Mouse (Mus musculus) embryonic facial prominence, embryonic 11.5 days (tissue): ENCODE results near the gene Olfr1416. TPM values are rescaled to one million over a fixed set of nuclear protein-coding genes. Genes with fewer than 3 reads are reported as not detected.
"Not testable (repeated sequence)": the region's sequence is repeated elsewhere in the genome, so short reads cannot be mapped to it uniquely, and the experiment has no call there.

Experiments
- ATAC-seq: fragments of 200-750 bp; cut with Nextera tagmentation; replicated peaks from 2 replicates; pipeline ENCODE4 v1.8.0; 2017; ENCODE audit warnings: low read depth; ENCODE audit not compliant: insufficient number of reproducible peaks, low FRiP score, low TSS enrichment
- DNase-seq: peaks from one replicate; pipeline ENCODE4 v3.0.0-alpha.2; 2015; ENCODE audit warnings: low spot score
- H3K27ac ChIP-seq: fragments of 300-500 bp; sonication (generic); replicated peaks from 2 replicates; pipeline ENCODE4 v1.5.1; 2014; ENCODE audit warnings: mild to moderate bottlenecking, low read depth, low read length, control low read depth
- H3K27me3 ChIP-seq: fragments of 300-500 bp; sonication (generic); 2 replicates; pipeline ENCODE4 v1.6.1; 2014; ENCODE audit warnings: mild to moderate bottlenecking, low read length, moderate library complexity, mixed read lengths; ENCODE audit not compliant: control insufficient read depth, insufficient read depth
- H3K36me3 ChIP-seq: fragments of 300-500 bp; sonication (generic); replicated peaks from 2 replicates; pipeline ENCODE4 v1.6.1; 2014; ENCODE audit warnings: low read depth, mild to moderate bottlenecking, low read length, moderate library complexity, mixed read lengths; ENCODE audit not compliant: control insufficient read depth, insufficient read depth
- H3K4me1 ChIP-seq: fragments of 300-500 bp; sonication (generic); 2 replicates; pipeline ENCODE4 v1.6.1; 2014; ENCODE audit warnings: low read length, mixed read lengths; ENCODE audit not compliant: control insufficient read depth, insufficient read depth
- H3K4me2 ChIP-seq: fragments of 300-500 bp; sonication (generic); 2 replicates; pipeline ENCODE4 v1.6.1; 2014; ENCODE audit warnings: low read depth, mild to moderate bottlenecking, control low read depth, low read length, moderate library complexity
- H3K4me3 ChIP-seq: fragments of 300-500 bp; sonication (generic); 2 replicates; pipeline ENCODE4 v1.5.1; 2014; ENCODE audit warnings: low read depth, low read length, control low read depth
- H3K9ac ChIP-seq: fragments of 300-500 bp; sonication (generic); replicated peaks from 2 replicates; pipeline ENCODE4 v1.6.1; 2014; ENCODE audit warnings: mild to moderate bottlenecking, control low read depth, low read length
- H3K9me3 ChIP-seq: fragments of 300-500 bp; sonication (generic); replicated peaks from 2 replicates; pipeline ENCODE4 v1.6.1; 2016; ENCODE audit warnings: mild to moderate bottlenecking, low read length, inconsistent platforms, mixed read lengths; ENCODE audit not compliant: control insufficient read depth
- WGBS: fragments of 180-500 bp; shearing (Covaris S2); extraction: QIAGEN DNeasy Blood & Tissue Kit; methylation state at CpG from one replicate; pipeline ENCODE4 v1.1.7; 2014; 5-methylcytosine and 5-hydroxymethylcytosine counted together
- polyA plus RNA-seq: library from polyadenylated mRNA; unstranded; fragments of >200 nt; fragmentation: Nextera tagmentation; extraction: Ambion mirVana; gene quantifications from 2 replicates; pipeline ENCODE4 v1.2.1, GENCODE M21; 2014

Olfr1416 gene
- polyA plus RNA-seq = not detected in 2 replicates

DNA sequence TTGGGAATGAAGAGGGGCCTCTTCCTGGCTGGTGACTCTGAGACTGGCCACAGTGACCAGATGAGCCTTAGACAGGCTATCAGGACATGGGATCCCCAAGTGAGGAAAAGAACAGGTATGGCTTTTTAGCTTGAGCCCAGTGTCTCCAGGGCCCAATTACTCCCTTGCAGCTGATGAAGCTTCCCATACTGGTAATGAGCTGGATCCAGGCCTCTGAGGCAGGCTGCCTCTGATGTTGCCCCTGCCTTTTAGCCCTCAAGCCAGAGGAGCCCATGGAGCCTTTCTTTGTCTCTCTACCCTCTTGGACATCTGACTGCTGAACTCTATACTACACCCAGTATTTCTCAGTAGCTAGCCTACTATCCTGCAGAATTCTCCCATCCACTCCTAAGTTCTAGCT lies at the start of gene Olfr1416:
Gene Olfr1416 (minus strand): TSS at position 101 of the 400 bp plus-strand sequence.
- H3K4me2 ChIP-seq = no peak within 1 kb of the TSS
- no peak within 1 kb of the TSS for H3K9ac ChIP-seq
- H3K27ac ChIP-seq = no peak within 1 kb of the TSS
- no peaks in the 10 kb centered on the region for H3K27me3 ChIP-seq
- no peaks in the 10 kb centered on the region for H3K4me1 ChIP-seq
- no peak for ATAC-seq
- DNase-seq = no peak
- H3K9me3 ChIP-seq = no peaks in the 10 kb centered on the region
- H3K4me3 ChIP-seq = no peak within 1 kb of the TSS
- H3K36me3 ChIP-seq = no peaks in the 10 kb centered on the region

DNA sequence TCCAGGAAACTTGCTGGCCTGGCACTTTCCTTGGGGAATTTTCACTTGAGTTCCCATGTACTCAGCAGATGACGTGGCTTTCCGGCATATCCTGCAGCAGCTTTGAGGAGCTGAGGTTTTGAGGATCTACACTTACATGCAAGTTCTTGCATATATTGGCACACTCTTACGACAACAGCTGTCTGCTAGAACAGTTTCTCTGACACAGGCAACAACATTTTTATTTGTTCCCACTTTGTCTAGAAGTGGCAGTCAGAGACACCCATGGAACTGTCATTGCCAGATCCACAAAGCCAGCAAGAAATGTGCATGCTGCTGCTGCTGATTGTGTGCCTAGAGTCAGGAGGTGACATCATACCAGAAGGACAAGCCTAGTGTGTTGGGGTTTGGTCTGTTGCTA lies 38.9 kb upstream of the Olfr1416 start:
- no peak overlapping the region for H3K4me2 ChIP-seq
- no peak for DNase-seq
- no peaks in the 10 kb centered on the region for H3K9me3 ChIP-seq
- no peaks in the 10 kb centered on the region for H3K27me3 ChIP-seq
- no peak overlapping the region for H3K9ac ChIP-seq
- WGBS = 92% methylated on average over 3 of the region's 3 CpGs
- no peaks in the 10 kb centered on the region for H3K36me3 ChIP-seq
- H3K4me3 ChIP-seq = no peak overlapping the region
- no peaks in the 10 kb centered on the region for H3K4me1 ChIP-seq
- ATAC-seq = no peak
- H3K27ac ChIP-seq = no peak overlapping the region

DNA sequence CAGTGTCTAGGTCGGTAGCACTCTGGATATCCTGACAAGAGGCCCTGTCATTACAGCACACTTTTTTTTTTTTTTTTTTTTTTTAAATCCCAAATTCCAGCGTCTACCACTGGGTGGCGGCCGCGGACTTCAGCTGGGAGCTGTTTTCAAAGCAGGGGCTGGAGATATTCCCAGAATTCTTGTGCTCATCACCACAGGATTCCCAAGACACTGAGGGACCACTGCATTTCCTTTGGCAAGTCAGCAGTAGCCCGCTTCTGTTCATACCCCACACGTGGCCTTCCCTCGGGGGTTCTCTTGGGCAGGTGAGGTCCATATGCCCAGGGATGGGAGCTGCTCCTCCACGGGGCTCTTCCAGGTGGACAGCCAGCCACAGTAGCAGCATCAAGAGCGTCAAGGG lies 36.5 kb upstream of the Olfr1416 start:
- Histone ChIP-seq H3K4me3 (no peak overlapping the region), H3K4me2 (no peak overlapping the region), H3K27ac (no peak overlapping the region), H3K9ac (no peak overlapping the region), H3K27me3 (no peaks in the 10 kb centered on the region), H3K9me3 (no peaks in the 10 kb centered on the region), H3K4me1 (no peaks in the 10 kb centered on the region), H3K36me3 (no peaks in the 10 kb centered on the region)
- WGBS = 21% methylated on average over 10 of the region's 10 CpGs
- ATAC-seq (no peak), DNase-seq (peak; percentile 67)

DNA sequence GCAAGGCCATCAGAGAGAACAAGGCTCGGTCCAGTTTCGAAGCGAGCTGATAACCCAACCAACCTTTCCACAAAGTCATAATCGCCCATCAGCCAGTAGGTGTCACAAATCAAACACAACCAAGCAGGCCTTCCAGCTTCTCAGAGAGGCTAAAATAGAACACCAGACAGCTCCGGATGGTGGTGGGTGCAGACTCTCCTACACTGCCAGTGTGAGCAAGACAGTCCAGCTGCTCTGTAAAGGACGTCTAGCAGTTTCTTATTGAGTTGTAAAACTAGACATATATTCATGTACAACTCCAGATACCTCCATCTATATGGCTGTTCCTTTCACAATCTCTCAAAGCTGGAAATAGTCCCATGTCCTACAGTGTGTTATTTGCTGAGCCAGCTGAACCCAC lies 34.1 kb upstream of the Olfr1416 start:
- Histone ChIP-seq H3K27ac (no peak overlapping the region), H3K9ac (no peak overlapping the region), H3K36me3 (no peaks in the 10 kb centered on the region), H3K4me3 (no peak overlapping the region), H3K27me3 (no peaks in the 10 kb centered on the region), H3K4me1 (no peaks in the 10 kb centered on the region), H3K9me3 (no peaks in the 10 kb centered on the region), H3K4me2 (no peak overlapping the region)
- no peak for ATAC-seq
- 82% methylated on average over 6 of the region's 6 CpGs for WGBS
- DNase-seq = no peak

DNA sequence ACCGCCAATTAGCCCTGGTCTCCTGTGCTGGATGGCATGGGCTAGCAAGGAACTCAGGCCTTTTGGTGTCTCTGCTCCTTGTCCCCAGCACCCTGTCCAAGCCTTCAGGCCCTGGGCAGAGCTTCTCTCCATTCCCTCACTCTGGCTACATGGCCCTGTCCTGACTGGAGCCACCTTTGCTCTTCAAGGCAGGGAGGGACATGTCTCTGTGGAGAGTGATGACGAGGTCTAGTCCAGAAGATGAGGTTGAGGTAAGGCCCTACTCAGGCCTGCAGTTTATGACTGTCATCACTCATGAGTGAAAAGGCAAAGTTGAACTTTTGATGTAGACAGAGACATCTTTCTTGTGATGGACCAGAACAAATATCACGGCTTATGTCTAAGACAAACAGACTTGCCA lies 33.6 kb upstream of the Olfr1416 start, which contains the start of gene Olfr1414:
Gene Olfr1414 (minus strand): TSS at position 101 of the 400 bp plus-strand sequence.
- Histone ChIP-seq H3K27ac (no peak within 1 kb of the TSS), H3K9ac (no peak within 1 kb of the TSS), H3K36me3 (no peaks in the 10 kb centered on the region), H3K4me2 (no peak within 1 kb of the TSS), H3K27me3 (no peaks in the 10 kb centered on the region), H3K4me3 (no peak within 1 kb of the TSS), H3K4me1 (no peaks in the 10 kb centered on the region), H3K9me3 (no peaks in the 10 kb centered on the region)
- ATAC-seq (no peak), DNase-seq (no peak)
- 85% methylated on average over 3 of the region's 3 CpGs for WGBS

DNA sequence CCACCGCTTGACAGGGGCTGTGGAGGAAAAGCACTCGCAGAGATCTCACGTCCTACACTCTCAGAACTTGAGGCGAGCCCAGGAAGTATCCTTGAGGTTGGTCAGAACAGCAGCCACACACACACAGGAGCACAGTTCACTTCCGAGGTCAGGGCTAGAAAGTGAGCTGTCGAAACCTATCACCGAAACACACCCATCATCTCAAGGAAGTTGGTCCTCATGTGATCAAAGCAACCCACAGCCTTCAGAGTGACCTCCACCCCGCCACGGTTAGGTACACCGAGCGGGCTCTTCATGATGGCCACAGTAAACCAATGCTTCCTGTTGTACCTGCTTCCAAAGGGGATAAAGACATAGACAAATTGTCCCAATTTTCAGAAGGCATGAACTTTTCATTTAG lies 30.5 kb upstream of the Olfr1416 start:
- ATAC-seq (no peak), DNase-seq (no peak)
- Histone ChIP-seq H3K27me3 (no peaks in the 10 kb centered on the region), H3K27ac (no peak overlapping the region), H3K9ac (no peak overlapping the region), H3K36me3 (no peaks in the 10 kb centered on the region), H3K4me3 (no peak overlapping the region), H3K9me3 (no peaks in the 10 kb centered on the region), H3K4me1 (no peaks in the 10 kb centered on the region), H3K4me2 (no peak overlapping the region)
- WGBS = 81% methylated on average over 11 of the region's 11 CpGs

DNA sequence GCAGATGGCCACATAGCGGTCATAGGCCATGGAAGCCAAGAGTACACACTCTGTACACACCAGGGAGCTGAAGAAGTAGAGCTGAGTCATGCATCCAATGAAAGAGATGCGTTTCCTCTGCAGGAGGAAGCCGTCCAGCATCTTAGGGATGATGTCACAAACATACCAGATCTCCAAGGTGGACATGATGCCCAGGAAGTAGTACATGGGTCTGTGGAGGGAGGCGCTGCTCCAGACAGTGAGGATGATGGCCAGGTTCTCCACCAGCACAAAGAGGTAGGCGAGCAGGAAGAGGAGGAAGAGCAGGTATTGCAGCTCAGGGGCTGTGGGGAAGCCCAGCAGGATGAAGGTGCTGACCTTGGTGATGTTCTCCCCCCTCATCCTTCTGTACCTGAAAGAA lies 26.7 kb upstream of the Olfr1416 start:
- not testable (repeated sequence) for H3K27me3 ChIP-seq, H3K27ac ChIP-seq, H3K36me3 ChIP-seq, H3K4me3 ChIP-seq, DNase-seq, H3K4me2 ChIP-seq, ATAC-seq, H3K9me3 ChIP-seq, H3K9ac ChIP-seq, H3K4me1 ChIP-seq
- WGBS = 91% methylated on average over 5 of the region's 5 CpGs

DNA sequence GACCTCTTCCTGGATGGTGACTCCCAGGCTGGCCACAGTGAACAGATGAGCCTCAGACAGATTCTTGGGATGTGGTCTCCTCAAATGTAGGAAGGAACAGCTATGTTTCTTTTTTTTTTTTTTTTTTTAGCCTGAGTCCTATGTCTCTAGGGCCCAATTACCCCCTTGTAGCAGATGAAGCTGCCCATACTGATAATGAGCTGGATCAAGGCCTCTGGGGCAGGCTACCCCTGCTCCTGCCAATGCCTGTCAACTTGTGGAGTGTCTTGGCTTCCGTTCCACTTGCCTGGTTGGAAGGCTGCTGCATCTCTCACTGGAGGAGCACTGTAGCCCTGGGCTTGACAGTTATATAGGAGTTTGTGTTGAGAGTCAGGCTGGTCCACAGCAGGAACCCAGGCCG lies 11.1 kb upstream of the Olfr1416 start, which contains the start of gene Olfr1415:
Gene Olfr1415 (minus strand): TSS at position 101 of the 400 bp plus-strand sequence.
- ATAC-seq (no peak), DNase-seq (no peak)
- no peak within 1 kb of the TSS for H3K27ac ChIP-seq
- no peak within 1 kb of the TSS for H3K4me3 ChIP-seq
- H3K9me3 ChIP-seq = no peaks in the 10 kb centered on the region
- no peaks in the 10 kb centered on the region for H3K4me1 ChIP-seq
- no peaks in the 10 kb centered on the region for H3K27me3 ChIP-seq
- H3K9ac ChIP-seq = no peak within 1 kb of the TSS
- no peaks in the 10 kb centered on the region for H3K36me3 ChIP-seq
- WGBS = 82% methylated on average over 2 of the region's 2 CpGs
- H3K4me2 ChIP-seq = no peak within 1 kb of the TSS
